Mouse (Mus musculus) ES-E14 (cell line): Measurements from ENCODE around the gene Ankrd35.

Source experiments
- CHD2 ChIP-seq: IDR thresholded peaks from 2 replicates; pipeline ENCODE4 v1.6.1; 2014; ENCODE audit warnings: mild to moderate bottlenecking, low read depth, low read length, inconsistent platforms
- MAFK ChIP-seq: IDR thresholded peaks from 2 replicates; pipeline ENCODE4 v1.6.1; 2014; ENCODE audit warnings: mild to moderate bottlenecking, low read depth, low read length, inconsistent platforms; ENCODE audit not compliant: insufficient read depth
- ZC3H11A ChIP-seq: IDR thresholded peaks from 2 replicates; pipeline ENCODE4 v1.6.1; 2012; ENCODE audit warnings: low read depth, mild to moderate bottlenecking, inconsistent platforms, low read length, borderline replicate concordance
- ZNF384 ChIP-seq: IDR thresholded peaks from 2 replicates; pipeline ENCODE4 v1.6.1; 2012; ENCODE audit warnings: low read depth, low read length, inconsistent platforms

GRCm38 (mm10) chr3:96719173-96719572 is 49.2 kb downstream of the Ankrd35 start:
- TF ChIP-seq ZNF384 (no peak), ZC3H11A (no peak), CHD2 (no peak), MAFK (no peak)
